27 mouse cellular contexts compared by ENCODE assay signal in the genomic region with DNA sequence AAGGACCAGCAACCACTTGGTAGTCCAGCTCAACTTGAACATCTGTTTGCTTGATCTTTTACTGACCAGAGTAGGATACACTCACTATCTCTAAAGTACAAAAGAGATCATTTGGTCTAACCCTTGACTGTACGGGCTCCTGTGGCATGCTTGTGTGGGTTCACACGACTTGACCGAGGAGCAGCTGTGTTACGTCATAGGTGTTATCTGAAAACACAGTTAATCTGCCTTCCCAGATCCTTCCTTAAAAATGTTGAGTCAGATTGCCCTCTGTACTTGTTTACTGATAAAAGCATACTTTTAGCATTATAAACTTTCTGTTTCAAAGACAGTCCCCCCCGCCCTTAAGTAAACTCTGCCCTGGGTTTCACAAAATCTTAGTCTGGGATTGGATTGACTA. TPM values are rescaled to one million over a fixed set of nuclear protein-coding genes. Genes with fewer than 3 reads are reported as not detected.
A peak's percentile ranks its signal among the peaks of the same experiment; 100 is the strongest.
DNase-seq lines count a peak whose midpoint lies in the region; ATAC-seq lines count a peak whose summit lies in the region.
"Had no signal": no experiment of that assay in that cellular context is flagged by ENCODE, and none has a peak within 500 bp of the region (broad histone marks: within the 10 kb centered on the region; RNA-seq: fewer than 3 reads in every experiment).

No protein-coding gene starts in this region.

- H3K4me3 ChIP-seq in liver, embryonic 13.5 days (replicated peaks): no peak overlapping the region
- no peak overlapping the region for H3K4me3 ChIP-seq in limb, embryonic 10.5 days
- H3K4me3 ChIP-seq in heart, embryonic 11.5 days (ENCODE audit: low read depth, low read length): no peak overlapping the region
- H3K4me3 ChIP-seq: gastrocnemius, adult 2 months; hindbrain, embryonic 10.5 days; left cerebral cortex, adult 2 months; lung, embryonic 15.5 days; megakaryocyte, embryonic 14.5 days; midbrain, embryonic 12.5 days; myocyte; neural tube, embryonic 12.5 days had no signal

- ATAC-seq in granulocyte monocyte progenitor cell, adult 5-6 weeks (replicated peaks; ENCODE audit: poor library complexity, severe bottlenecking): peak; percentile 66
- ATAC-seq in liver, embryonic 13.5 days (ENCODE audit: low read depth): peak; percentile 53
- ATAC-seq in heart, embryonic 11.5 days (replicated peaks; ENCODE audit: insufficient number of reproducible peaks, low FRiP score, low TSS enrichment): no peak
- ATAC-seq: forebrain, embryonic 14.5 days; hindbrain, embryonic 16.5 days had no signal

- no peak overlapping the region for H3K9ac ChIP-seq in liver, embryonic 13.5 days
- H3K9ac ChIP-seq in heart, embryonic 11.5 days (ENCODE audit: low read depth, low read length): no peak overlapping the region
- H3K9ac ChIP-seq: lung, embryonic 15.5 days; midbrain, embryonic 12.5 days; neural tube, embryonic 12.5 days had no signal

- no peak overlapping the region for H3K27ac ChIP-seq in liver, embryonic 13.5 days
- H3K27ac ChIP-seq in limb, embryonic 10.5 days: no peak overlapping the region
- no peak overlapping the region for H3K27ac ChIP-seq in heart, embryonic 11.5 days (ENCODE audit: low read depth, low read length)
- H3K27ac ChIP-seq: gastrocnemius, adult 2 months; hindbrain, embryonic 10.5 days; left cerebral cortex, adult 2 months; lung, embryonic 15.5 days; midbrain, embryonic 12.5 days; neural tube, embryonic 12.5 days had no signal

- no peak overlapping the region for H3K4me2 ChIP-seq in liver, embryonic 13.5 days
- no peak overlapping the region for H3K4me2 ChIP-seq in heart, embryonic 11.5 days
- H3K4me2 ChIP-seq: lung, embryonic 15.5 days; midbrain, embryonic 12.5 days; neural tube, embryonic 12.5 days had no signal

- peak; percentile 9 for DNase-seq in NIH3T3 (ENCODE audit: low read depth)
- no peak for DNase-seq in liver, embryonic 13.5 days
- peak; percentile 47 for DNase-seq in yolk sac, embryonic 10.5 days (ENCODE audit: low spot score)
- DNase-seq in limb, embryonic 10.5 days (ENCODE audit: low spot score): no peak
- no peak for DNase-seq in lung, postnatal 10 days
- DNase-seq: adrenal gland, adult 2 months; cerebellum, adult 2 months; cerebellum, postnatal 25 days; gastrocnemius, adult 2 months; heart, postnatal 14 days; kidney, adult 9 months; kidney, postnatal 14 days; lung, postnatal 36 days; right cerebral cortex, adult 18-20 months; spleen, adult 18-20 months; thymus, postnatal 14 days had no signal

- H3K4me1 ChIP-seq in liver, embryonic 13.5 days (replicated peaks): peaks cover 8% of the 10 kb centered on the region
- H3K4me1 ChIP-seq in limb, embryonic 10.5 days: no peaks in the 10 kb centered on the region
- 0 out of 2 replicates have a peak, but pooled peaks cover 4% of the 10 kb centered on the region for H3K4me1 ChIP-seq in heart, embryonic 11.5 days (ENCODE audit: control insufficient read depth, insufficient read depth, low read length)
- H3K4me1 ChIP-seq: hindbrain, embryonic 10.5 days; lung, embryonic 15.5 days; midbrain, embryonic 12.5 days; neural tube, embryonic 12.5 days had no signal

- H3K27me3 ChIP-seq in liver, embryonic 13.5 days: no peaks in the 10 kb centered on the region
- H3K27me3 ChIP-seq in limb, embryonic 10.5 days (ENCODE audit: low read depth, poor library complexity, severe bottlenecking): no peaks in the 10 kb centered on the region
- no peaks in the 10 kb centered on the region for H3K27me3 ChIP-seq in heart, embryonic 11.5 days (ENCODE audit: control insufficient read depth, insufficient read depth, low read length)
- H3K27me3 ChIP-seq: lung, embryonic 15.5 days; megakaryocyte, embryonic 14.5 days; midbrain, embryonic 12.5 days; neural tube, embryonic 12.5 days had no signal

- WGBS in liver, embryonic 13.5 days (ENCODE audit: insufficient replicate concordance): 12% methylated on average over 5 of the region's 5 CpGs
- 84% methylated on average over 5 of the region's 5 CpGs for WGBS in limb, embryonic 10.5 days
- WGBS in heart, embryonic 11.5 days (ENCODE audit: insufficient replicate concordance): 29% methylated on average over 5 of the region's 5 CpGs

- no peaks in the 10 kb centered on the region for H3K9me3 ChIP-seq in liver, embryonic 13.5 days (replicated peaks)
- H3K9me3 ChIP-seq in limb, embryonic 10.5 days (replicated peaks): no peaks in the 10 kb centered on the region
- H3K9me3 ChIP-seq in heart, embryonic 11.5 days (replicated peaks; ENCODE audit: control insufficient read depth, low read length): no peaks in the 10 kb centered on the region
- H3K9me3 ChIP-seq: hindbrain, embryonic 10.5 days; lung, embryonic 15.5 days; megakaryocyte, embryonic 14.5 days; midbrain, embryonic 12.5 days; neural tube, embryonic 12.5 days had no signal

- no peaks in the 10 kb centered on the region for H3K36me3 ChIP-seq in liver, embryonic 13.5 days
- H3K36me3 ChIP-seq in limb, embryonic 10.5 days: no peaks in the 10 kb centered on the region
- no peaks in the 10 kb centered on the region for H3K36me3 ChIP-seq in heart, embryonic 11.5 days (ENCODE audit: control insufficient read depth, insufficient read depth, low read length)
- H3K36me3 ChIP-seq: hindbrain, embryonic 10.5 days; lung, embryonic 15.5 days; midbrain, embryonic 12.5 days; neural tube, embryonic 12.5 days had no signal

RNA-seq across cellular contexts. Expression of a gene that starts 19.4 kb away (rescaled TPM):
- total RNA-seq in granulocyte monocyte progenitor cell, adult 5-6 weeks (2014; fragmentation: Nextera tagmentation): 56.9 and 69.8 TPM in 2 replicates
- 61.4 and 73.5 TPM in 2 replicates for total RNA-seq in granulocyte monocyte progenitor cell, adult 5-6 weeks (2017)
- polyA plus RNA-seq in liver, embryonic 13.5 days (2015; fragmentation: Nextera tagmentation; extraction: Ambion mirVana): 22.6 and 26.9 TPM in 2 replicates
- polyA plus RNA-seq in limb, embryonic 10.5 days (2016; fragmentation: Nextera tagmentation; extraction: Ambion mirVana): 2.9 and 4.5 TPM in 2 replicates
- polyA plus RNA-seq in heart, embryonic 11.5 days (2014; fragmentation: Nextera tagmentation; extraction: Ambion mirVana): 40.6 and 43.4 TPM in 2 replicates

Comparison
In these comparisons a context has a peak if more than half of its experiments do, and no peak if none do; other contexts are left out.
1. DNase-seq: peak in NIH3T3 (single experiment) and yolk sac, embryonic 10.5 days (single experiment); none in liver, embryonic 13.5 days (single experiment), limb, embryonic 10.5 days (single experiment) and lung, postnatal 10 days (single experiment).